Mouse (Mus musculus) lung, postnatal 36 days (tissue): ENCODE data around the gene Snx4.

Experiments used
- DNase-seq: peaks from one replicate; pipeline ENCODE4 v3.0.0; 2022; ENCODE audit warnings: mixed read lengths

Gene Snx4

DNA sequence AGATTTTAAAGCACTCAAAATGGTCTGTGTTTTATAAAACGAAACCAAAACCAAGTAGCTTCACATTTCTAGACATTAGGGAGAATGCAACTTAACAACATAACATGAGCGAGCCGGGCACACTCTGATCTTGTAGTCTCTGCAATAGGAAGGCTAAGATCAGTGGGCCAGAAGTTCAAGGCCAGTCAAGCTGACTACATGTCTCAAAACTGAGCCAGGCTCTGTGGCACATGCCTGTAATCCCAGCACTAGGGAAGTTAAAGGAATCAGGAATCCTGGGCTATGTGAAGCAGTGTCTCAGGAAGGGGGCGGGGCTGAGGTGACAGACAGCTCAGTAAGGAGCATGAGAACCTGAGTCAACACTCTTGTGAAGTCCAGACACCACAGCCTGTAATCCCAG is 93.6 kb downstream of the Snx4 start:
- peak; percentile 21 for DNase-seq

DNA sequence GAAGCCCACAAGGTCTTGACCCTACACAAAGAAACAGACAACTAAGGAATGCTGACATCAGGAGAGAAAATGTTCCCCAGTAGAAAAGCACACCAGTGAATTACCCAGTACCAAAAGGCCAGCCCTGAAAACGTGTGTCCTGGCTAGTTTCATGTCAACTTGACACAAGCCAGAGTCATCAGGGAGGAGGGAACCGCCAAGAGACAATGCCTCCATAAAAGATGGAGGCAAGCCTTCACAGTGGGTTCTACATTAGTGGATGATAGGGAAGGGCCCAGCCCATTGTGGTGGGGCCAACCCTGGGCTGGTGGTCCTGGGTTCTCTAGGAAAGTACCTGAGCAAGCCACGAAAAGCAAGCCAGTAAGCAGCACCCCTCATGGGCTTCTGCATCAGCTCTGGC is 95.1 kb downstream of the Snx4 start:
- no peak for DNase-seq

DNA sequence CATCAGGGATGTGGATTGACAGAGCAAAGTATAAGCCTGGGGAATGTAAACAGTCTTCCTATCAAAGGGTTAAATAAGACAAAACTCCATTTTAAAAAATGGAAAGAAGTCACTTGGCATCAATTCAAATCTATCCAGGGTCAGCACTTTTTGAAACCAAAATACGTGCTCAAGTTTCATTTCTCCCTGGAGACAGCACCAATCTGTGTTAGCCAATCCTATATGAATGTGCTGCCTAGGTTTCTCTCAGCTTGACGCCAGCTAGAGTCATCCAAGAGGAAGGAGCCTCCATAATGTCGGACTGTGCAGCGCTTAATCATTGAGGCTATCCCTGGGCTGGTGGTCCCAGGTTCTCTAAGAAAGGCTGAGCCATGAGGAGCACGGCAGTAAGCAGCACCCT is 95.9 kb downstream of the Snx4 start:
- no peak for DNase-seq
